Mouse (Mus musculus): ENCODE measurements around the gene Per3. TPM values are rescaled to one million over a fixed set of nuclear protein-coding genes. Genes with fewer than 3 reads are reported as not detected.
A peak's percentile ranks its signal among the peaks of the same experiment; 100 is the strongest.

The Per3 gene
- polyA plus RNA-seq, 1 experiment = 4.5 TPM

GRCm38 (mm10) chr4:150964635-150965554 lies 79.6 kb downstream of the Per3 start:
- peak overlapping the region; percentile 26; the same call in 1 of the 2 replicates for H3K4me3 ChIP-seq (ENCODE audit: extremely low read depth, insufficient read depth, insufficient read length)
- H3K27me3 ChIP-seq (ENCODE audit: control insufficient read depth, insufficient read depth, low read length) = no peaks in the 10 kb centered on the region
- TF ChIP-seq POLR2A (IDR thresholded peaks at IDR 0.05; ENCODE audit: low read depth, low read length) (no peak), CTCF (IDR thresholded peaks at IDR 0.05; ENCODE audit: extremely low read depth, insufficient read depth, insufficient read length, insufficient replicate concordance) (peak; percentile 67; the same call in 1 of the 2 replicates)
- peak; percentile 67 to 78 for DNase-seq (ENCODE audit: low read depth in 1 of 2, low spot score in 2 of 2)
- H3K27ac ChIP-seq (ENCODE audit: insufficient read depth, low read length) = peak overlapping the region; percentile 13; the same call in 1 of the 2 replicates
- no peaks in the 10 kb centered on the region for H3K4me1 ChIP-seq (ENCODE audit: control insufficient read depth, insufficient read depth, insufficient read length)
- H3K36me3 ChIP-seq (ENCODE audit: control insufficient read depth, insufficient read depth, low read length) = no peaks in the 10 kb centered on the region
- WGBS = 5% methylated on average over 25 of the region's 25 CpGs

DNA sequence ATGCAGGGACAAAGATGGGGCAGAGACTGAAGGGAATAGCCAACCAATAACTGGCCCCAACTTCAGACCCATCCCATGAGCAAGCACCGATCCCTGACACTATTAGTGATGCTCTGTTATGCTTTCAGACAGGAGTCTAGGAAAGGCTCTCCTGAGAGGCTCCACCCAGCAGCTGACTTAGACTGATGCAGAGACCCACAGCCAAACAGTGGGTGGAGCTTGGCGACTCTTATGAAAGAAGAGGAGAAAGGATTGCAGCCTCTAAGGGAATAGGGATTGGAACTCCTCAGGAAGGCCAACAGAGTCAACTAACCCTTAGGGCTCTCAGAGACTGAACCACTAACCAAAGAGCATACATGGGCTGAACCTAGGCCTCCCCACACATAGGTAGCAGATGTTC lies 80.8 kb downstream of the Per3 start:
- no peak for TF ChIP-seq POLR2A (IDR thresholded peaks at IDR 0.05; ENCODE audit: low read depth, low read length)
- TF ChIP-seq CTCF (IDR thresholded peaks at IDR 0.05; ENCODE audit: extremely low read depth, insufficient read depth, insufficient read length, insufficient replicate concordance) = no peak
- H3K4me1 ChIP-seq (ENCODE audit: control insufficient read depth, insufficient read depth, insufficient read length) = no peaks in the 10 kb centered on the region
- H3K27me3 ChIP-seq (ENCODE audit: control insufficient read depth, insufficient read depth, low read length) = no peaks in the 10 kb centered on the region
- no peak overlapping the region for H3K4me3 ChIP-seq (ENCODE audit: extremely low read depth, insufficient read depth, insufficient read length)
- 71% methylated on average over 2 of the region's 2 CpGs for WGBS
- H3K27ac ChIP-seq (ENCODE audit: insufficient read depth, low read length) = no peak overlapping the region
- no peaks in the 10 kb centered on the region for H3K36me3 ChIP-seq (ENCODE audit: control insufficient read depth, insufficient read depth, low read length)
- DNase-seq (ENCODE audit: low read depth in 1 of 2, low spot score in 2 of 2) = no peak

GRCm38 (mm10) chr4:150962231-150962630 lies 82.2 kb downstream of the Per3 start:
- no peak for TF ChIP-seq CTCF (IDR thresholded peaks at IDR 0.05; ENCODE audit: extremely low read depth, insufficient read depth, insufficient read length, insufficient replicate concordance)
- TF ChIP-seq POLR2A (IDR thresholded peaks at IDR 0.05; ENCODE audit: low read depth, low read length) = no peak
- Histone ChIP-seq H3K4me1 (ENCODE audit: control insufficient read depth, insufficient read depth, insufficient read length) (no peaks in the 10 kb centered on the region), H3K27me3 (ENCODE audit: control insufficient read depth, insufficient read depth, low read length) (no peaks in the 10 kb centered on the region), H3K36me3 (ENCODE audit: control insufficient read depth, insufficient read depth, low read length) (no peaks in the 10 kb centered on the region), H3K27ac (ENCODE audit: insufficient read depth, low read length) (no peak overlapping the region), H3K4me3 (ENCODE audit: extremely low read depth, insufficient read depth, insufficient read length) (no peak overlapping the region)
- 63% methylated on average over 6 of the region's 6 CpGs for WGBS
- DNase-seq (ENCODE audit: low read depth in 1 of 2, low spot score in 2 of 2) = no peak

GRCm38 (mm10) chr4:150958536-150958935 lies 85.9 kb downstream of the Per3 start:
- no peak overlapping the region for H3K27ac ChIP-seq (ENCODE audit: insufficient read depth, low read length)
- 73% methylated on average over 7 of the region's 7 CpGs for WGBS
- no peaks in the 10 kb centered on the region for H3K36me3 ChIP-seq (ENCODE audit: control insufficient read depth, insufficient read depth, low read length)
- H3K27me3 ChIP-seq (ENCODE audit: control insufficient read depth, insufficient read depth, low read length) = no peaks in the 10 kb centered on the region
- TF ChIP-seq CTCF (IDR thresholded peaks at IDR 0.05; ENCODE audit: extremely low read depth, insufficient read depth, insufficient read length, insufficient replicate concordance) (no peak), POLR2A (IDR thresholded peaks at IDR 0.05; ENCODE audit: low read depth, low read length) (no peak)
- no peaks in the 10 kb centered on the region for H3K4me1 ChIP-seq (ENCODE audit: control insufficient read depth, insufficient read depth, insufficient read length)
- H3K4me3 ChIP-seq (ENCODE audit: extremely low read depth, insufficient read depth, insufficient read length) = no peak overlapping the region
- DNase-seq (ENCODE audit: low read depth in 1 of 2, low spot score in 2 of 2) = no peak

GRCm38 (mm10) chr4:150957106-150957458 lies 87.4 kb downstream of the Per3 start:
- no peak for DNase-seq (ENCODE audit: low read depth in 1 of 2, low spot score in 2 of 2)
- Histone ChIP-seq H3K27me3 (ENCODE audit: control insufficient read depth, insufficient read depth, low read length) (no peaks in the 10 kb centered on the region), H3K27ac (ENCODE audit: insufficient read depth, low read length) (no peak overlapping the region), H3K4me1 (ENCODE audit: control insufficient read depth, insufficient read depth, insufficient read length) (no peaks in the 10 kb centered on the region), H3K4me3 (ENCODE audit: extremely low read depth, insufficient read depth, insufficient read length) (no peak overlapping the region), H3K36me3 (ENCODE audit: control insufficient read depth, insufficient read depth, low read length) (no peaks in the 10 kb centered on the region)
- TF ChIP-seq POLR2A (IDR thresholded peaks at IDR 0.05; ENCODE audit: low read depth, low read length) (no peak), CTCF (IDR thresholded peaks at IDR 0.05; ENCODE audit: extremely low read depth, insufficient read depth, insufficient read length, insufficient replicate concordance) (no peak)
- WGBS = 71% methylated on average over 1 of the region's 1 CpGs

GRCm38 (mm10) chr4:150956369-150957105 lies 87.9 kb downstream of the Per3 start:
- no peak for TF ChIP-seq CTCF (IDR thresholded peaks at IDR 0.05; ENCODE audit: extremely low read depth, insufficient read depth, insufficient read length, insufficient replicate concordance)
- no peak for TF ChIP-seq POLR2A (IDR thresholded peaks at IDR 0.05; ENCODE audit: low read depth, low read length)
- Histone ChIP-seq H3K27ac (ENCODE audit: insufficient read depth, low read length) (no peak overlapping the region), H3K27me3 (ENCODE audit: control insufficient read depth, insufficient read depth, low read length) (no peaks in the 10 kb centered on the region), H3K4me1 (ENCODE audit: control insufficient read depth, insufficient read depth, insufficient read length) (no peaks in the 10 kb centered on the region), H3K36me3 (ENCODE audit: control insufficient read depth, insufficient read depth, low read length) (no peaks in the 10 kb centered on the region), H3K4me3 (ENCODE audit: extremely low read depth, insufficient read depth, insufficient read length) (no peak overlapping the region)
- WGBS = 83% methylated on average over 13 of the region's 13 CpGs
- DNase-seq (ENCODE audit: low read depth in 1 of 2, low spot score in 2 of 2) = no peak

Other genes with a start within 250 kb of the Per3 start
- 13.7 and 15.3 TPM in 2 replicates for gene Errfi1, start 190.7 kb downstream of the Per3 start, polyA plus RNA-seq (2012; rRNA removed)
- 51.4 and 56.9 TPM in 2 replicates for gene Park7, start 130.2 kb downstream of the Per3 start, polyA plus RNA-seq (2012; rRNA removed)
- 2.2 and 4.0 TPM in 2 replicates for gene Tnfrsf9, start 130.1 kb downstream of the Per3 start, polyA plus RNA-seq (2012; rRNA removed)
- not detected in 2 replicates for gene Uts2, start 47.6 kb downstream of the Per3 start, polyA plus RNA-seq (2012; rRNA removed)
- gene Vamp3, start 13.3 kb upstream of the Per3 start, polyA plus RNA-seq (2012; rRNA removed) = 15.5 and 16.7 TPM in 2 replicates
- not detected in 2 replicates for gene Gm13090, start 44.9 kb upstream of the Per3 start, polyA plus RNA-seq (2012; rRNA removed)

Measured in spleen, adult 2 months (tissue).